Comparison of ENCODE assay signal across 24 mouse cellular contexts in the genomic region with DNA sequence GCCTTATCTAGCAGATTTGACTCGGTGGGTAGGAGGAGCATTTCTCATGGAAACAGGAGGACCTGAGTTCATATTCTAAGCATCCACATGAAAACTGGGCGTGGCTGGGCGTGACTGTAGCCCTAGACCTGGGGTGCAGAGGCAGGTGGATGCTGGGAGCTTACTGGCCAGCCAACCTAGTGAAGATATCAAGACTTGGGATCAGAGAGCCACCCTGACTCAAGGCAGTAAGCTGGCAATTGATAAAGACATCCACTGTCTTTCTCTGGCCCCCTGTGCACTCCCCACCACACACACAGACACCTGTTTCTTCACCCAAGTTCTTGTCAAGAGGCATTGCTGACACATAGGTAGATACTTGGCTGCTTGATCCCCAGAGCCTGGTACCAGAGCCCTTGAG. TPM values are rescaled to one million over a fixed set of nuclear protein-coding genes. Genes with fewer than 3 reads are reported as not detected.
DNase-seq lines count a peak whose midpoint lies in the region; ATAC-seq and TF ChIP-seq lines count a peak whose summit lies in the region.
"Had no signal": no experiment of that assay in that cellular context is flagged by ENCODE, and none has a peak within 500 bp of the region (broad histone marks: within the 10 kb centered on the region; RNA-seq: fewer than 3 reads in every experiment).

No protein-coding gene starts in this region.

- peaks cover 45% of the 10 kb centered on the region for H3K4me1 ChIP-seq in forebrain, embryonic 10.5 days
- peaks cover 17% of the 10 kb centered on the region for H3K4me1 ChIP-seq in forebrain, embryonic 16.5 days (replicated peaks; ENCODE audit: control insufficient read depth, insufficient read depth, low read length)
- H3K4me1 ChIP-seq in liver, embryonic 11.5 days (replicated peaks; ENCODE audit: control insufficient read depth, insufficient read depth, low read length) = peaks cover 15% of the 10 kb centered on the region
- H3K4me1 ChIP-seq in midbrain, embryonic 10.5 days = peaks cover 41% of the 10 kb centered on the region
- H3K4me1 ChIP-seq in midbrain, embryonic 15.5 days = peaks cover 21% of the 10 kb centered on the region
- H3K4me1 ChIP-seq in liver, embryonic 14.5 days (replicated peaks; ENCODE audit: control insufficient read depth in 2 of 2, insufficient read depth in 2 of 2, low read length in 1 of 2) = peaks cover 9 to 16% of the 10 kb centered on the region in 2 experiments

- H3K27ac ChIP-seq in forebrain, embryonic 10.5 days = peak overlapping the region; percentile 86; the same call in 1 of the 2 replicates
- no peak overlapping the region for H3K27ac ChIP-seq in forebrain, embryonic 16.5 days (ENCODE audit: low read length)
- H3K27ac ChIP-seq in liver, embryonic 11.5 days (ENCODE audit: low read depth, low read length) = no peak overlapping the region
- peak overlapping the region; percentile 85 for H3K27ac ChIP-seq in midbrain, embryonic 10.5 days (replicated peaks)
- no peak overlapping the region for H3K27ac ChIP-seq in midbrain, embryonic 15.5 days
- no peak overlapping the region for H3K27ac ChIP-seq in liver, embryonic 14.5 days
- H3K27ac ChIP-seq: embryonic facial prominence, embryonic 12.5 days had no signal

- no peak for TF ChIP-seq CTCF in liver, embryonic 14.5 days (IDR thresholded peaks at IDR 0.05; ENCODE audit: low read depth)

- no peak overlapping the region for H3K4me3 ChIP-seq in forebrain, embryonic 10.5 days
- H3K4me3 ChIP-seq in forebrain, embryonic 16.5 days (replicated peaks; ENCODE audit: low read length) = no peak overlapping the region
- no peak overlapping the region for H3K4me3 ChIP-seq in liver, embryonic 11.5 days (ENCODE audit: low read depth, low read length)
- H3K4me3 ChIP-seq in midbrain, embryonic 10.5 days = no peak overlapping the region
- no peak overlapping the region for H3K4me3 ChIP-seq in midbrain, embryonic 15.5 days
- H3K4me3 ChIP-seq in liver, embryonic 14.5 days (ENCODE audit: insufficient read depth in 1 of 2, low read depth in 2 of 2, low read length in 2 of 2) = no peak overlapping the region
- H3K4me3 ChIP-seq: embryonic facial prominence, embryonic 10.5 days; embryonic facial prominence, embryonic 12.5 days; forebrain, embryonic 12.5 days had no signal

- WGBS in forebrain, embryonic 10.5 days = 85% methylated on average over 3 of the region's 3 CpGs
- WGBS in forebrain, embryonic 16.5 days = 86% methylated on average over 3 of the region's 3 CpGs
- WGBS in liver, embryonic 11.5 days = 57% methylated on average over 3 of the region's 3 CpGs
- WGBS in midbrain, embryonic 10.5 days = 84% methylated on average over 3 of the region's 3 CpGs
- WGBS in midbrain, embryonic 15.5 days = 87% methylated on average over 3 of the region's 3 CpGs
- WGBS in liver, embryonic 14.5 days (ENCODE audit: insufficient replicate concordance) = 34% methylated on average over 3 of the region's 3 CpGs

- no peaks in the 10 kb centered on the region for H3K36me3 ChIP-seq in forebrain, embryonic 10.5 days (replicated peaks)
- H3K36me3 ChIP-seq in forebrain, embryonic 16.5 days (ENCODE audit: control insufficient read depth, insufficient read depth) = no peaks in the 10 kb centered on the region
- no peaks in the 10 kb centered on the region for H3K36me3 ChIP-seq in liver, embryonic 11.5 days (ENCODE audit: control insufficient read depth, insufficient read depth, low read length)
- no peaks in the 10 kb centered on the region for H3K36me3 ChIP-seq in midbrain, embryonic 10.5 days
- no peaks in the 10 kb centered on the region for H3K36me3 ChIP-seq in midbrain, embryonic 15.5 days (replicated peaks)
- H3K36me3 ChIP-seq in liver, embryonic 14.5 days (replicated peaks; ENCODE audit: control insufficient read depth, insufficient read depth, low read depth) = no peaks in the 10 kb centered on the region
- H3K36me3 ChIP-seq: embryonic facial prominence, embryonic 10.5 days; embryonic facial prominence, embryonic 12.5 days; forebrain, embryonic 12.5 days; G1E had no signal

- H3K9ac ChIP-seq in forebrain, embryonic 16.5 days (replicated peaks; ENCODE audit: low read depth, low read length) = no peak overlapping the region
- no peak overlapping the region for H3K9ac ChIP-seq in liver, embryonic 11.5 days (ENCODE audit: low read depth, low read length)
- H3K9ac ChIP-seq in midbrain, embryonic 15.5 days = no peak overlapping the region
- no peak overlapping the region for H3K9ac ChIP-seq in liver, embryonic 14.5 days (replicated peaks)
- H3K9ac ChIP-seq: embryonic facial prominence, embryonic 12.5 days; forebrain, embryonic 12.5 days; forebrain, postnatal 0 days had no signal

- H3K27me3 ChIP-seq in forebrain, embryonic 10.5 days (ENCODE audit: poor library complexity, severe bottlenecking) = peaks cover 53% of the 10 kb centered on the region
- H3K27me3 ChIP-seq in forebrain, embryonic 16.5 days (replicated peaks; ENCODE audit: control insufficient read depth, insufficient read depth, low read length) = peaks cover 9% of the 10 kb centered on the region
- peaks cover 47% of the 10 kb centered on the region for H3K27me3 ChIP-seq in liver, embryonic 11.5 days (replicated peaks; ENCODE audit: control insufficient read depth, insufficient read depth, low read length)
- H3K27me3 ChIP-seq in midbrain, embryonic 10.5 days (ENCODE audit: low read depth, poor library complexity, severe bottlenecking) = peaks cover 34% of the 10 kb centered on the region
- no peaks in the 10 kb centered on the region for H3K27me3 ChIP-seq in midbrain, embryonic 15.5 days (replicated peaks)
- peaks cover 40% of the 10 kb centered on the region for H3K27me3 ChIP-seq in liver, embryonic 14.5 days (ENCODE audit: control insufficient read depth, insufficient read depth, low read length)

- no peak for DNase-seq in forebrain, embryonic 10.5 days (ENCODE audit: extremely low spot score, low spot score)
- DNase-seq in liver = peak; percentile 33
- no peak for DNase-seq in liver, embryonic 11.5 days (ENCODE audit: low spot score)
- DNase-seq in midbrain, embryonic 10.5 days (ENCODE audit: low spot score) = no peak
- DNase-seq in liver, embryonic 14.5 days (ENCODE audit: low read depth in 3 of 3, low spot score in 3 of 3) = no peak
- DNase-seq in urinary bladder, postnatal 36 days (ENCODE audit: low spot score in 2 of 2) = no peak
- DNase-seq: adrenal gland, adult 8-10 months; adrenal gland, postnatal 14 days; adrenal gland, postnatal 36 days; B cell, adult 2 months; cerebellum, adult 11-12 months; cerebellum, adult 2 months; cerebellum, adult 9-10 months; cerebellum, postnatal 10 days; cerebellum, postnatal 25 days; forebrain, postnatal 0 days had no signal

- no peak for ATAC-seq in forebrain, embryonic 16.5 days
- ATAC-seq in liver, embryonic 11.5 days (replicated peaks; ENCODE audit: low FRiP score) = no peak
- no peak for ATAC-seq in midbrain, embryonic 15.5 days (replicated peaks)
- ATAC-seq in liver, embryonic 14.5 days (ENCODE audit: insufficient read depth) = peak; percentile 31; the same call in 1 of the 2 replicates
- ATAC-seq: CD4-positive, CD25-positive, alpha-beta regulatory T cell, adult 4 months; forebrain, embryonic 14.5 days; forebrain, postnatal 0 days had no signal

- no peaks in the 10 kb centered on the region for H3K9me3 ChIP-seq in forebrain, embryonic 10.5 days
- H3K9me3 ChIP-seq in forebrain, embryonic 16.5 days (ENCODE audit: control insufficient read depth, low read length) = no peaks in the 10 kb centered on the region
- H3K9me3 ChIP-seq in liver, embryonic 11.5 days (ENCODE audit: control insufficient read depth, low read length) = no peaks in the 10 kb centered on the region
- H3K9me3 ChIP-seq in midbrain, embryonic 10.5 days (replicated peaks) = no peaks in the 10 kb centered on the region
- no peaks in the 10 kb centered on the region for H3K9me3 ChIP-seq in midbrain, embryonic 15.5 days
- no peaks in the 10 kb centered on the region for H3K9me3 ChIP-seq in liver, embryonic 14.5 days (ENCODE audit: control insufficient read depth, low read length)
- H3K9me3 ChIP-seq: embryonic facial prominence, embryonic 10.5 days; embryonic facial prominence, embryonic 12.5 days; forebrain, embryonic 12.5 days; G1E had no signal

- no peak overlapping the region for H3K4me2 ChIP-seq in forebrain, embryonic 16.5 days (ENCODE audit: low read length)
- H3K4me2 ChIP-seq in liver, embryonic 11.5 days = no peak overlapping the region
- no peak overlapping the region for H3K4me2 ChIP-seq in midbrain, embryonic 15.5 days
- H3K4me2 ChIP-seq in liver, embryonic 14.5 days (ENCODE audit: low read depth) = no peak overlapping the region
- H3K4me2 ChIP-seq: embryonic facial prominence, embryonic 12.5 days had no signal

- TF ChIP-seq EP300 in liver, embryonic 14.5 days (IDR thresholded peaks at IDR 0.05; ENCODE audit: low read depth) = no peak

RNA-seq across cellular contexts. Expression of a gene that starts 2.4 kb away (rescaled TPM):
- polyA plus RNA-seq in forebrain, embryonic 10.5 days (2016; fragmentation: Nextera tagmentation; extraction: Ambion mirVana) = 10.4 and 14.0 TPM in 2 replicates
- polyA plus RNA-seq in forebrain, embryonic 16.5 days (2015; fragmentation: Nextera tagmentation; extraction: Ambion mirVana) = 143 and 173 TPM in 2 replicates
- polyA plus RNA-seq in liver, embryonic 11.5 days (2014; fragmentation: Nextera tagmentation; extraction: Ambion mirVana) = 1.2 and 1.3 TPM in 2 replicates
- polyA plus RNA-seq in midbrain, embryonic 10.5 days (2016; fragmentation: Nextera tagmentation; extraction: Ambion mirVana) = 26.8 and 34.6 TPM in 2 replicates
- polyA plus RNA-seq in midbrain, embryonic 15.5 days (2015; fragmentation: Nextera tagmentation; extraction: Ambion mirVana) = 209 and 213 TPM in 2 replicates
- polyA plus RNA-seq in liver, embryonic 14.5 days (2012; rRNA removed) = 0.06 and 0.18 TPM in 2 replicates
- polyA plus RNA-seq in liver, embryonic 14.5 days (2014; fragmentation: Nextera tagmentation; extraction: Ambion mirVana) = 0.10 TPM in 1 of 2 replicates, not detected in the other
- polyA plus RNA-seq: G1E had no signal

Comparison
In these comparisons a context has a peak if more than half of its experiments do, and no peak if none do; other contexts are left out.
1. H3K27ac ChIP-seq: peak in forebrain, embryonic 10.5 days (single experiment) and midbrain, embryonic 10.5 days (single experiment); none in forebrain, embryonic 16.5 days (single experiment), liver, embryonic 11.5 days (single experiment), midbrain, embryonic 15.5 days (single experiment) and liver, embryonic 14.5 days (single experiment).